Mouse (Mus musculus) liver, embryonic 14.5 days (tissue): ENCODE data around the gene Tom1l2.

Source experiments
- CTCF ChIP-seq: IDR thresholded peaks from 2 replicates; pipeline ENCODE4 v1.5.1; 2016; ENCODE audit warnings: antibody characterized with exemption, low read depth, control low read depth
- EP300 ChIP-seq: IDR thresholded peaks from 2 replicates; pipeline ENCODE4 v1.6.1; 2016; ENCODE audit warnings: antibody characterized with exemption, low read depth

DNA sequence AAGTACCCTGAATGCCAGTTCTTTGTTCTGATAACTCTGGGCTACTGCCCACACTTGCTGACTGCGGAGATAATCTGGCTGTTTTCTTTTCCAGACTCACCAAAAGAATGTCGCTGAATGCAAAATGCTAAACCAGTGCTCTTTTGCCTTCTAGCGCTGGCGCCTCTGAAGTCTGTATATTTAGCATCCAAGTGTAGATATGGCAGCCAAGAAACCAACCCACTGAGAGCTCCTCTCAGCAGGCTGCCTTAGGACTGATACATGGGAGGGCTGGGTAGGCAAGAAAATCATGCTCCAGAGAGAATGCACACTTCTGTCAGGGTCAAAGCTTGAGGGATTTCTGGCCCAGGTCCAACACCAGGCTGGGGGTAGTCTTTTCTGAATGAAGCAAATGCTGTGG lies 66.4 kb downstream of the Tom1l2 start:
- TF ChIP-seq EP300 = no peak
- TF ChIP-seq CTCF = no peak
